Mouse (Mus musculus) lung, embryonic 16.5 days (tissue): ENCODE measurements around the gene Cldn10. TPM values are rescaled to one million over a fixed set of nuclear protein-coding genes. Genes with fewer than 3 reads are reported as not detected.

ENCODE experiments used
- ATAC-seq: fragments of 200-750 bp; cut with Nextera tagmentation; 2 replicates; pipeline ENCODE4 v1.8.0; 2017; ENCODE audit warnings: low read depth, mild to moderate bottlenecking, moderate library complexity
- H3K27ac ChIP-seq: fragments of 300-500 bp; sonication (generic); 2 replicates; pipeline ENCODE4 v1.5.1; 2014; ENCODE audit warnings: mild to moderate bottlenecking, control low read depth, low read length
- H3K27me3 ChIP-seq: fragments of 300-500 bp; sonication (generic); 2 replicates; pipeline ENCODE4 v1.6.1; 2014; ENCODE audit warnings: low read depth, low read length, mixed read lengths; ENCODE audit not compliant: control insufficient read depth, insufficient read depth
- H3K36me3 ChIP-seq: fragments of 300-500 bp; sonication (generic); 2 replicates; pipeline ENCODE4 v1.6.1; 2014; ENCODE audit warnings: low read length; ENCODE audit not compliant: control insufficient read depth, insufficient read depth
- H3K4me1 ChIP-seq: fragments of 300-500 bp; sonication (generic); replicated peaks from 2 replicates; pipeline ENCODE4 v1.6.1; 2014; ENCODE audit warnings: low read length, mixed read lengths; ENCODE audit not compliant: control insufficient read depth, insufficient read depth
- H3K4me2 ChIP-seq: fragments of 300-500 bp; sonication (generic); 2 replicates; pipeline ENCODE4 v1.6.1; 2014; ENCODE audit warnings: low read depth, low read length, control low read depth
- H3K4me3 ChIP-seq: fragments of 300-500 bp; sonication (generic); 2 replicates; pipeline ENCODE4 v1.5.1; 2014; ENCODE audit warnings: mild to moderate bottlenecking, low read length, control low read depth
- H3K9ac ChIP-seq: fragments of 300-500 bp; sonication (generic); 2 replicates; pipeline ENCODE4 v1.6.1; 2014; ENCODE audit warnings: low read length, control low read depth
- H3K9me3 ChIP-seq: fragments of 300-500 bp; sonication (generic); 2 replicates; pipeline ENCODE4 v1.6.1; 2016; ENCODE audit warnings: low read length; ENCODE audit not compliant: control insufficient read depth
- WGBS: fragments of 180-500 bp; shearing (Covaris S2); extraction: QIAGEN DNeasy Blood & Tissue Kit; methylation state at CpG from one replicate; pipeline ENCODE4 v1.1.7; 2014; 5-methylcytosine and 5-hydroxymethylcytosine counted together
- polyA plus RNA-seq: library from polyadenylated mRNA; unstranded; fragments of >200 nt; fragmentation: Nextera tagmentation; extraction: Ambion mirVana; gene quantifications from 2 replicates; pipeline ENCODE4 v1.2.1, GENCODE M21; 2015

Cldn10 gene
- polyA plus RNA-seq, 1 experiment from 2014 or later: 83.5 TPM

DNA sequence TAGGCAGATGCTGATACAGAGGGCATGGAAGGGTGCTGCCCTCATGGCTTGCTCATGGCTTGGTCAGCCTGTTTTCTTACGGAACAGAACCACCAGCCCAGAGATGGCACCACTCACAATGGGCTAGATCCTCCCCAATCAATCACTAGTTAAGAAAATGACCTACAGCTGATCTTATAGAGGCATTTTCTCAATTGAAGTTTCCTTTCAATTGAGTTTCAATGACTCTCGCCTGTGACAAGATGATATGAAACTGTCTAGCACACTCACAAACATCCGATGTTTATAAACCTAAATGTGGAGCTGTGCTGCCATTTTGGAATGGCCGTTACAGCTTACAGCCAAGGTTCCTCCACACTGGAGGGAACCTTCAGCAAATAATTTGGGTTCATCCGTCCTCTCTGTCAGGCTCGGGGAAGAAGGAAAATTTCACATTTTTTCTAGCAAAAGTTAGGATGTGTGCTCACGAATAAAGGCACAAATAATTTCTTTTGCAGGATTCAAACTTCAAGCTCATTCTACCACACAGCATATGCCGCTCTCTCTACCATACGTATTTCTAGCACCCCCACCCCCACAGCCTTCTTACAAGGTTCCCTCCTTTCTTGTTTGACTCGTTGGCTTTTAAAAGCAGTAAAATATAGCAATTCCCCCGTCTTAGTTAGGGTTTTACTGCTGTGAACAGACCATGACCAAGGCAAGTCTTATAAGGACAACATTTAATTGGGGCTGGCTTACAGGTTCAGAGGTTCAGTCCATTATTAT lies 41.8 kb downstream of the Cldn10 start:
- ATAC-seq: no peak
- Histone ChIP-seq H3K27me3 (no peaks in the 10 kb centered on the region), H3K36me3 (no peaks in the 10 kb centered on the region), H3K9ac (no peak overlapping the region), H3K4me2 (no peak overlapping the region), H3K9me3 (no peaks in the 10 kb centered on the region), H3K27ac (no peak overlapping the region), H3K4me3 (no peak overlapping the region), H3K4me1 (peaks cover 9% of the 10 kb centered on the region)
- WGBS: 84% methylated on average over 11 of the region's 11 CpGs

DNA sequence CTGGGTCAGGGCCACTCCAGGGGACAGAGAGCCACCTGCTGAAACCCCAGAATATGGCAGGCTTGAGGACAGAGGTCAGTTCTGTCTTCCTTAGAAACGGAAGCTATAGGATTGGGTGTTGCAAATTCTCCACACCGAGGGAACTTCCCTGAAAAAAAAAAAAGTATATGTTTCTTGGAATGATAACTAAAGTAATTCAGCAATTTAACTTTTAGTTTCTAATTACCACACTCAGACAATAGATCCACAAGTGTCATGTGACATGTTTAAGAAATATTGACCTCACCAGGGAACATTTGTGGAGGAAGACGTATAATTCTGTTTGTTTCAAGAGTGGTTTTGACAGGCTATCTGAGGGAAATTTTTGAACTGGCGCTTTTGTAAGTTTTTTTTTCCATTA lies 43.9 kb downstream of the Cldn10 start:
- Histone ChIP-seq H3K4me3 (no peak overlapping the region), H3K27me3 (no peaks in the 10 kb centered on the region), H3K36me3 (no peaks in the 10 kb centered on the region), H3K9ac (no peak overlapping the region), H3K4me1 (peaks cover 10% of the 10 kb centered on the region), H3K4me2 (no peak overlapping the region), H3K27ac (no peak overlapping the region), H3K9me3 (no peaks in the 10 kb centered on the region)
- ATAC-seq: no peak
- 59% methylated on average over 4 of the region's 4 CpGs for WGBS

GRCm38 (mm10) chr14:118833241-118833640 lies 45.5 kb downstream of the Cldn10 start:
- WGBS: 87% methylated on average over 6 of the region's 6 CpGs

GRCm38 (mm10) chr14:118834313-118834712 lies 46.6 kb downstream of the Cldn10 start:
- H3K36me3 ChIP-seq: no peaks in the 10 kb centered on the region
- H3K27ac ChIP-seq: no peak overlapping the region
- H3K27me3 ChIP-seq: no peaks in the 10 kb centered on the region
- ATAC-seq: no peak
- no peaks in the 10 kb centered on the region for H3K9me3 ChIP-seq
- H3K4me3 ChIP-seq: no peak overlapping the region
- no peak overlapping the region for H3K4me2 ChIP-seq
- H3K9ac ChIP-seq: no peak overlapping the region
- H3K4me1 ChIP-seq: peaks cover 5% of the 10 kb centered on the region
- WGBS: 11% methylated on average over 7 of the region's 7 CpGs

More at GRCm38 (mm10) chr14:118833241-118833640, 45.5 kb downstream of the Cldn10 start:
- Histone ChIP-seq H3K4me1 (peaks cover 3% of the 10 kb centered on the region), H3K36me3 (no peaks in the 10 kb centered on the region), H3K27ac (no peak overlapping the region), H3K9ac (no peak overlapping the region), H3K4me3 (no peak overlapping the region), H3K9me3 (no peaks in the 10 kb centered on the region), H3K27me3 (no peaks in the 10 kb centered on the region), H3K4me2 (no peak overlapping the region)
- ATAC-seq: no peak

DNA sequence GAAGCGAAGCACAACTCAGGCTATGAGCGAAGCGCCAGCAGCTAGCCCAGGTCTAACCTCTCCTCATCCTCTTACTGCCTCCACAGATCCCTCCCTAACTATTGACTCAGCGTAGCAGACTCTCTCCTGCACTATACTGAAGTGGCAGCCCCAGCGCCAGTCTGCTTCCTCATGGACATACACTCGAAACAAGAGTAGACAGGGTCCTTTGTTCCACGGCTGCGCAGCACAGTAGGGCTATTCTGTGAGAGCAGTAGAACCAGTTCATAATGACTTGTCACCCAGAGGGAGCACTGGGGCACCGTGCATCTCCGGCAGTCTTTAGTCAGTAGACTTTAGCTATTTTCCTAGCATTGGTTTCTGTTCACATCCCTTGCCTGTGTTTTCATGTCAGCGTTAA lies 48.4 kb downstream of the Cldn10 start:
- H3K27me3 ChIP-seq: no peaks in the 10 kb centered on the region
- H3K4me3 ChIP-seq: no peak overlapping the region
- H3K36me3 ChIP-seq: no peaks in the 10 kb centered on the region
- WGBS: 59% methylated on average over 11 of the region's 11 CpGs
- H3K27ac ChIP-seq: peak overlapping the region; percentile 82
- peak; percentile 92 for ATAC-seq
- peaks cover 5% of the 10 kb centered on the region for H3K4me1 ChIP-seq
- H3K9me3 ChIP-seq: no peaks in the 10 kb centered on the region
- no peak overlapping the region for H3K4me2 ChIP-seq
- H3K9ac ChIP-seq: no peak overlapping the region

- Histone ChIP-seq H3K4me1 (peaks cover 5% of the 10 kb centered on the region), H3K4me3 (no peak overlapping the region), H3K36me3 (no peaks in the 10 kb centered on the region), H3K27ac (no peak overlapping the region; the same call in 1 of the 2 replicates), H3K9me3 (no peaks in the 10 kb centered on the region), H3K9ac (no peak overlapping the region), H3K4me2 (no peak overlapping the region), H3K27me3 (no peaks in the 10 kb centered on the region)
- no peak for ATAC-seq
- 77% methylated on average over 7 of the region's 7 CpGs for WGBS
Measured at GRCm38 (mm10) chr14:118836754-118837153, 49.0 kb downstream of the Cldn10 start.

GRCm38 (mm10) chr14:118838556-118839120 lies 50.9 kb downstream of the Cldn10 start:
- Histone ChIP-seq H3K4me2 (no peak overlapping the region), H3K4me3 (no peak overlapping the region), H3K36me3 (no peaks in the 10 kb centered on the region), H3K27ac (peak overlapping the region; percentile 24; the same call in 1 of the 2 replicates), H3K27me3 (no peaks in the 10 kb centered on the region), H3K4me1 (peaks cover 5% of the 10 kb centered on the region), H3K9me3 (no peaks in the 10 kb centered on the region), H3K9ac (no peak overlapping the region)
- ATAC-seq: no peak
- WGBS: 35% methylated on average over 8 of the region's 8 CpGs

DNA sequence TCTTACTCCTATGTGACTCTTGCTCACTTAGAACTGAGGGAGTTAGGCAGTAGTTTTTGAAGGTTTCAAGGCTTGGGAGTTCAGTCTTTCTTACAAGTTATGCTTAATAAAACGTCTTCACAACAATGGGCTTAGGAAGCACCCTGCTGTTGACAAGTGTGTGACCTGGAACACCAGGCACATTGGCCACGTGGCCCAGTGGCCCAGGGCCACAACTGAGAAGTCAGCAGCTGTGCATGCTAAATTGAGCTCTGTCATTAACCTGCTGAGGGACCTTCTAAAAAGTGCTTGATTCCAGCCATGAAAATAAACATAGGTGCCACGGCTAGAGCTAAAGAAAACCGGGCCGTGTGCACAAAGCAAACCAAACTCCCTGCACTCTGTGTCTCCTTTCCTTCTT lies 51.7 kb downstream of the Cldn10 start:
- H3K4me1 ChIP-seq: peaks cover 5% of the 10 kb centered on the region
- H3K36me3 ChIP-seq: no peaks in the 10 kb centered on the region
- H3K4me2 ChIP-seq: no peak overlapping the region
- no peaks in the 10 kb centered on the region for H3K27me3 ChIP-seq
- no peak for ATAC-seq
- WGBS: 29% methylated on average over 5 of the region's 5 CpGs
- no peak overlapping the region for H3K9ac ChIP-seq
- no peaks in the 10 kb centered on the region for H3K9me3 ChIP-seq
- H3K4me3 ChIP-seq: no peak overlapping the region
- H3K27ac ChIP-seq: 0 out of 2 replicates have a peak overlapping the region, but pooled peaks have one; percentile 19

DNA sequence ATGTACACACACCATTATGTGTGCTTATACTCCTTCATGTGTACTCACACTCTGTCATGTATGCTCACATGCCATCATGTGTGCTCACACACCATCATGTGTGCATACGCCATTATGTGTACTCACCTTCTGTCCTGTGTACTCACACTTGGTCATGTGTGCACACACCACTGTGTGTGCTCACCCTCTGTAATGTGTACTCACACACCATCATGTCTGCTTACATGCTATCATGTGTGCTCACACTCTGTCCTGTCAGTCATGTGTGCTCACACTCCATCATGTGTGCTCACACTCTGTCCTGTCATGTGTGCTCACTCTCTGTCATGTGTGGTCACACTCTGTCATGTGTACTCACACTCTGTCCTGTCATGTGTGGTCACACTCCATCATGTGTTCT lies 52.3 kb downstream of the Cldn10 start:
- 97% methylated on average over 1 of the region's 1 CpGs for WGBS
- H3K4me2 ChIP-seq: no peak overlapping the region

More for the DNA sequence above, 52.3 kb downstream of the Cldn10 start:
- Histone ChIP-seq H3K27me3 (no peaks in the 10 kb centered on the region), H3K36me3 (no peaks in the 10 kb centered on the region), H3K9me3 (no peaks in the 10 kb centered on the region), H3K4me1 (peaks cover 3% of the 10 kb centered on the region; the same call in 1 of the 2 replicates), H3K4me3 (no peak overlapping the region), H3K27ac (no peak overlapping the region), H3K9ac (no peak overlapping the region)
- no peak for ATAC-seq
